Mouse (Mus musculus) E14TG2a.4 (cell line): ENCODE data around the gene Zfand2b.

Experiments used
- CTCF ChIP-seq: conservative IDR thresholded peaks from 2 replicates; pipeline ENCODE4 v1.5.1; 2014; ENCODE audit warnings: low read length
- NANOG ChIP-seq: IDR thresholded peaks from 2 replicates; pipeline ENCODE4 v1.6.1; 2014; ENCODE audit warnings: borderline replicate concordance, low read length, mixed read lengths
- POU5F1 ChIP-seq: IDR thresholded peaks from 2 replicates; pipeline ENCODE4 v1.6.1; 2014; ENCODE audit warnings: low read length, borderline replicate concordance

- TF ChIP-seq CTCF (no peak), POU5F1 (no peak), NANOG (no peak)
Observed at GRCm38 (mm10) chr1:75190577-75190976, 22.1 kb downstream of the Zfand2b start.
